ENCODE assay signal across 11 mouse cellular contexts in genomic region chr5:86352966-86353365, GRCm38 (mm10). TPM values are rescaled to one million over a fixed set of nuclear protein-coding genes. Genes with fewer than 3 reads are reported as not detected.
DNase-seq lines count a peak whose midpoint lies in the region; ATAC-seq and TF ChIP-seq lines count a peak whose summit lies in the region.
"Had no signal": no experiment of that assay in that cellular context is flagged by ENCODE, and none has a peak within 500 bp of the region (broad histone marks: within the 10 kb centered on the region; RNA-seq: fewer than 3 reads in every experiment).

No protein-coding gene starts in this region.

- in situ Hi-C loops in ES-E14 (cut with MboI; ENCODE audit: low sequenced_read_pairs in 2 of 2, unreplicated experiment in 2 of 2), result loop anchor here in 1 of 2 experiments (10.0 kb wide), 1 partner anchor 62 kb away; no protein-coding TSS in a partner anchor

- no peak overlapping the region for H3K4me3 ChIP-seq in hindbrain, embryonic 14.5 days (replicated peaks; ENCODE audit: low read length)
- no peak overlapping the region for H3K4me3 ChIP-seq in hindbrain, embryonic 13.5 days
- H3K4me3 ChIP-seq in ES-E14 (ENCODE audit: insufficient read depth in 1 of 2, low read depth in 1 of 2, low read length in 2 of 2, poor library complexity in 1 of 2, severe bottlenecking in 1 of 2), result no peak overlapping the region
- no peak overlapping the region for H3K4me3 ChIP-seq in forebrain, embryonic 13.5 days
- H3K4me3 ChIP-seq: embryonic facial prominence, embryonic 13.5 days; stomach, embryonic 15.5 days had no signal

- H3K36me3 ChIP-seq in hindbrain, embryonic 14.5 days (replicated peaks; ENCODE audit: control insufficient read depth, insufficient read depth), result no peaks in the 10 kb centered on the region
- H3K36me3 ChIP-seq in hindbrain, embryonic 13.5 days, result no peaks in the 10 kb centered on the region
- no peaks in the 10 kb centered on the region for H3K36me3 ChIP-seq in ES-E14 (ENCODE audit: control insufficient read depth, insufficient read depth, low read length, poor library complexity, severe bottlenecking)
- no peaks in the 10 kb centered on the region for H3K36me3 ChIP-seq in forebrain, embryonic 13.5 days (ENCODE audit: poor library complexity, severe bottlenecking)
- H3K36me3 ChIP-seq: embryonic facial prominence, embryonic 13.5 days; stomach, embryonic 15.5 days had no signal

- H3K27ac ChIP-seq in hindbrain, embryonic 14.5 days, result no peak overlapping the region
- no peak overlapping the region for H3K27ac ChIP-seq in hindbrain, embryonic 13.5 days
- no peak overlapping the region for H3K27ac ChIP-seq in ES-E14 (ENCODE audit: insufficient read depth, low read depth, low read length, poor library complexity, severe bottlenecking)
- H3K27ac ChIP-seq in forebrain, embryonic 13.5 days, result no peak overlapping the region
- H3K27ac ChIP-seq: embryonic facial prominence, embryonic 13.5 days; liver, embryonic 14.5 days; stomach, embryonic 15.5 days had no signal

- H3K4me1 ChIP-seq in hindbrain, embryonic 14.5 days (replicated peaks; ENCODE audit: control insufficient read depth, insufficient read depth, low read length), result no peaks in the 10 kb centered on the region
- no peaks in the 10 kb centered on the region for H3K4me1 ChIP-seq in hindbrain, embryonic 13.5 days (replicated peaks)
- no peaks in the 10 kb centered on the region for H3K4me1 ChIP-seq in ES-E14 (ENCODE audit: control insufficient read depth in 2 of 2, insufficient read depth in 2 of 2, low read length in 2 of 2, poor library complexity in 1 of 2)
- H3K4me1 ChIP-seq in forebrain, embryonic 13.5 days, result no peaks in the 10 kb centered on the region
- H3K4me1 ChIP-seq: embryonic facial prominence, embryonic 13.5 days; stomach, embryonic 15.5 days had no signal

- DNase-seq in hindbrain, embryonic 14.5 days (ENCODE audit: low spot score), result peak; percentile 77
- DNase-seq in ES-E14 (ENCODE audit: low read depth, low spot score), result peak; percentile 56
- peak; percentile 67 for DNase-seq in brain, adult 2 months (ENCODE audit: low read depth, low spot score)
- DNase-seq in layer of hippocampus, adult 9-11 months, result peak; percentile 4
- peak; percentile 18 for DNase-seq in telencephalon, adult 2 months (ENCODE audit: low read depth, low spot score)
- no peak for DNase-seq in natural killer cell, adult 2 months (ENCODE audit: low spot score in 2 of 2)

- H3K4me2 ChIP-seq in hindbrain, embryonic 14.5 days (replicated peaks), result no peak overlapping the region
- H3K4me2 ChIP-seq in hindbrain, embryonic 13.5 days, result no peak overlapping the region
- no peak overlapping the region for H3K4me2 ChIP-seq in forebrain, embryonic 13.5 days
- H3K4me2 ChIP-seq: embryonic facial prominence, embryonic 13.5 days; stomach, embryonic 15.5 days had no signal

- H3K9ac ChIP-seq in hindbrain, embryonic 14.5 days, result no peak overlapping the region
- no peak overlapping the region for H3K9ac ChIP-seq in hindbrain, embryonic 13.5 days
- no peak overlapping the region for H3K9ac ChIP-seq in ES-E14 (ENCODE audit: insufficient read depth, low read depth, low read length, poor library complexity, severe bottlenecking)
- H3K9ac ChIP-seq in forebrain, embryonic 13.5 days, result no peak overlapping the region
- H3K9ac ChIP-seq: embryonic facial prominence, embryonic 13.5 days; liver, embryonic 14.5 days; stomach, embryonic 15.5 days had no signal

- ATAC-seq in hindbrain, embryonic 14.5 days (ENCODE audit: low FRiP score), result no peak; the same call in 1 of the 2 replicates
- no peak; the same call in 1 of the 2 replicates for ATAC-seq in hindbrain, embryonic 13.5 days (ENCODE audit: low FRiP score)
- ATAC-seq in forebrain, embryonic 13.5 days, result peak; percentile 66

- H3K9me3 ChIP-seq in hindbrain, embryonic 14.5 days (ENCODE audit: control insufficient read depth, low read length), result no peaks in the 10 kb centered on the region
- H3K9me3 ChIP-seq in hindbrain, embryonic 13.5 days, result no peaks in the 10 kb centered on the region
- no peaks in the 10 kb centered on the region for H3K9me3 ChIP-seq in ES-E14 (ENCODE audit: control insufficient read depth, insufficient read depth, low read depth, low read length)
- H3K9me3 ChIP-seq in forebrain, embryonic 13.5 days (replicated peaks), result no peaks in the 10 kb centered on the region
- H3K9me3 ChIP-seq: embryonic facial prominence, embryonic 13.5 days; stomach, embryonic 15.5 days had no signal

- 23% methylated on average over 7 of the region's 7 CpGs for WGBS in hindbrain, embryonic 14.5 days
- 22% methylated on average over 7 of the region's 7 CpGs for WGBS in hindbrain, embryonic 13.5 days
- WGBS in forebrain, embryonic 13.5 days, result 22% methylated on average over 7 of the region's 7 CpGs

- H3K27me3 ChIP-seq in hindbrain, embryonic 14.5 days (ENCODE audit: control insufficient read depth, insufficient read depth, low read length), result no peaks in the 10 kb centered on the region
- H3K27me3 ChIP-seq in hindbrain, embryonic 13.5 days, result no peaks in the 10 kb centered on the region
- no peaks in the 10 kb centered on the region for H3K27me3 ChIP-seq in forebrain, embryonic 13.5 days
- H3K27me3 ChIP-seq: embryonic facial prominence, embryonic 13.5 days; stomach, embryonic 15.5 days had no signal

TF ChIP-seq in ES-E14, 5 proteins besides CTCF, POLR2A, EP300 and RAD21:
- TF ChIP-seq ZNF384 (IDR thresholded peaks at IDR 0.05; ENCODE audit: low read depth, low read length) (no peak), ZC3H11A (IDR thresholded peaks at IDR 0.05; ENCODE audit: borderline replicate concordance, low read depth, low read length) (peak; percentile 68), HCFC1 (IDR thresholded peaks at IDR 0.05; ENCODE audit: borderline replicate concordance, insufficient read depth, low read length) (no peak), CHD2 (IDR thresholded peaks at IDR 0.05; ENCODE audit: low read depth, low read length) (no peak), MAFK (IDR thresholded peaks at IDR 0.05; ENCODE audit: insufficient read depth, low read depth, low read length) (peak; percentile 98)

RNA-seq across cellular contexts. Expression of gene Tmprss11d, which starts 20.3 kb away (rescaled TPM):
- 0.12 TPM in 1 of 2 replicates, not detected in the other for polyA plus RNA-seq in hindbrain, embryonic 14.5 days (2014; fragmentation: Nextera tagmentation; extraction: Ambion mirVana)
- not detected in 2 replicates for polyA plus RNA-seq in hindbrain, embryonic 13.5 days (2015; fragmentation: Nextera tagmentation; extraction: Ambion mirVana)
- 2.1 and 2.5 TPM in 2 replicates for total RNA-seq in ES-E14 (2012; rRNA removed)
- not detected in 2 replicates for polyA plus RNA-seq in forebrain, embryonic 13.5 days (2015; fragmentation: Nextera tagmentation; extraction: Ambion mirVana)
- polyA plus RNA-seq: liver, embryonic 14.5 days had no signal

Comparison
In these comparisons a context has a peak if more than half of its experiments do, and no peak if none do; other contexts are left out.
1. DNase-seq: peak in hindbrain, embryonic 14.5 days (single experiment), ES-E14 (single experiment), brain, adult 2 months (single experiment), layer of hippocampus, adult 9-11 months (single experiment) and telencephalon, adult 2 months (single experiment); none in natural killer cell, adult 2 months (0 of 2).